Mouse (Mus musculus): ENCODE data around the gene Plk1. TPM values are rescaled to one million over a fixed set of nuclear protein-coding genes. Genes with fewer than 3 reads are reported as not detected.

Gene Plk1
- polyA plus RNA-seq, 1 experiment from 2014 or later, result 123 TPM

- H3K4me1 ChIP-seq (replicated peaks), result peaks cover 4% of the 10 kb centered on the region
- no peaks in the 10 kb centered on the region for H3K27me3 ChIP-seq
- H3K9me3 ChIP-seq (replicated peaks), result no peaks in the 10 kb centered on the region
- no peak overlapping the region for H3K4me3 ChIP-seq (replicated peaks)
- H3K9ac ChIP-seq, result no peak overlapping the region
- H3K36me3 ChIP-seq, result no peaks in the 10 kb centered on the region
- no peak overlapping the region for H3K27ac ChIP-seq
- no peak for DNase-seq
- H3K4me2 ChIP-seq, result no peak overlapping the region
- no peak for ATAC-seq (ENCODE audit: low read depth)
These were observed 34.7 kb downstream of the Plk1 start for GRCm38 (mm10) chr7:122193919-122194318.

- H3K9me3 ChIP-seq (replicated peaks), result no peaks in the 10 kb centered on the region
- no peak overlapping the region for H3K9ac ChIP-seq
- no peak for DNase-seq
- no peak overlapping the region for H3K4me2 ChIP-seq
- ATAC-seq (ENCODE audit: low read depth), result peak; percentile 55
- WGBS (ENCODE audit: insufficient replicate concordance), result 61% methylated on average over 9 of the region's 9 CpGs
- no peaks in the 10 kb centered on the region for H3K27me3 ChIP-seq
- H3K27ac ChIP-seq, result no peak overlapping the region
- no peaks in the 10 kb centered on the region for H3K36me3 ChIP-seq
- H3K4me1 ChIP-seq (replicated peaks), result peaks cover 8% of the 10 kb centered on the region
- no peak overlapping the region for H3K4me3 ChIP-seq (replicated peaks)
These were observed 37.5 kb downstream of the Plk1 start for GRCm38 (mm10) chr7:122196771-122197170.

- ATAC-seq (ENCODE audit: low read depth), result no peak
- Histone ChIP-seq H3K36me3 (no peaks in the 10 kb centered on the region), H3K9ac (no peak overlapping the region), H3K27ac (no peak overlapping the region), H3K4me3 (replicated peaks) (no peak overlapping the region), H3K27me3 (no peaks in the 10 kb centered on the region), H3K4me1 (replicated peaks) (peaks cover 8% of the 10 kb centered on the region), H3K9me3 (replicated peaks) (no peaks in the 10 kb centered on the region), H3K4me2 (no peak overlapping the region)
- 18% methylated on average over 4 of the region's 4 CpGs for WGBS (ENCODE audit: insufficient replicate concordance)
- peak; percentile 34 for DNase-seq
These were observed 38.1 kb downstream of the Plk1 start for GRCm38 (mm10) chr7:122197306-122197705.

GRCm38 (mm10) chr7:122199296-122199695, 40.1 kb downstream of the Plk1 start:
- ATAC-seq (ENCODE audit: low read depth), result 0 out of 2 replicates have a peak, but pooled peaks have one; percentile 29
- H3K36me3 ChIP-seq, result no peaks in the 10 kb centered on the region
- peak; percentile 8 for DNase-seq

GRCm38 (mm10) chr7:122203936-122204335, 44.7 kb downstream of the Plk1 start:
- no peak for ATAC-seq (ENCODE audit: low read depth)
- DNase-seq, result no peak
- Histone ChIP-seq H3K9me3 (replicated peaks) (no peaks in the 10 kb centered on the region), H3K9ac (no peak overlapping the region), H3K4me1 (replicated peaks) (peaks cover 4% of the 10 kb centered on the region), H3K4me3 (replicated peaks) (no peak overlapping the region), H3K27me3 (no peaks in the 10 kb centered on the region), H3K36me3 (no peaks in the 10 kb centered on the region), H3K4me2 (no peak overlapping the region), H3K27ac (no peak overlapping the region)
- 30% methylated on average over 2 of the region's 2 CpGs for WGBS (ENCODE audit: insufficient replicate concordance)

More at GRCm38 (mm10) chr7:122199296-122199695, 40.1 kb downstream of the Plk1 start:
- no peaks in the 10 kb centered on the region for H3K27me3 ChIP-seq
- 16% methylated on average over 5 of the region's 5 CpGs for WGBS (ENCODE audit: insufficient replicate concordance)
- no peak overlapping the region for H3K27ac ChIP-seq
- H3K4me3 ChIP-seq (replicated peaks), result no peak overlapping the region
- peaks cover 8% of the 10 kb centered on the region for H3K4me1 ChIP-seq (replicated peaks)
- no peak overlapping the region for H3K4me2 ChIP-seq
- H3K9me3 ChIP-seq (replicated peaks), result no peaks in the 10 kb centered on the region
- H3K9ac ChIP-seq, result no peak overlapping the region

GRCm38 (mm10) chr7:122206121-122206520, 46.9 kb downstream of the Plk1 start:
- ATAC-seq (ENCODE audit: low read depth) (no peak), DNase-seq (no peak)
- H3K27me3 ChIP-seq, result no peaks in the 10 kb centered on the region
- H3K4me1 ChIP-seq (replicated peaks), result no peaks in the 10 kb centered on the region
- H3K27ac ChIP-seq, result no peak overlapping the region
- no peaks in the 10 kb centered on the region for H3K36me3 ChIP-seq
- no peak overlapping the region for H3K4me2 ChIP-seq
- 48% methylated on average over 2 of the region's 2 CpGs for WGBS (ENCODE audit: insufficient replicate concordance)
- H3K9me3 ChIP-seq (replicated peaks), result no peaks in the 10 kb centered on the region
- no peak overlapping the region for H3K4me3 ChIP-seq (replicated peaks)
- H3K9ac ChIP-seq, result no peak overlapping the region

- Histone ChIP-seq H3K27ac (no peak overlapping the region), H3K36me3 (no peaks in the 10 kb centered on the region), H3K4me1 (replicated peaks) (no peaks in the 10 kb centered on the region), H3K9me3 (replicated peaks) (no peaks in the 10 kb centered on the region), H3K27me3 (no peaks in the 10 kb centered on the region), H3K9ac (no peak overlapping the region), H3K4me3 (replicated peaks) (no peak overlapping the region), H3K4me2 (no peak overlapping the region)
- 35% methylated on average over 7 of the region's 7 CpGs for WGBS (ENCODE audit: insufficient replicate concordance)
- ATAC-seq (ENCODE audit: low read depth) (no peak), DNase-seq (no peak)
These were observed 49.2 kb downstream of the Plk1 start for GRCm38 (mm10) chr7:122208276-122209021.

GRCm38 (mm10) chr7:122219315-122219801, 60.1 kb downstream of the Plk1 start, which contains the start of gene Chp2:
TSS of gene Chp2 (plus strand) at chr7:122219496.
- no peak within 1 kb of the TSS for H3K27ac ChIP-seq
- H3K4me1 ChIP-seq (replicated peaks), result peaks cover 4% of the 10 kb centered on the region; the same call in 1 of the 2 replicates
- DNase-seq, result no peak
- 19% methylated on average over 20 of the region's 20 CpGs for WGBS (ENCODE audit: insufficient replicate concordance)
- H3K36me3 ChIP-seq, result no peaks in the 10 kb centered on the region
- H3K27me3 ChIP-seq, result peaks cover 7% of the 10 kb centered on the region; the same call in 1 of the 2 replicates
- H3K9ac ChIP-seq, result no peak within 1 kb of the TSS
- ATAC-seq (ENCODE audit: low read depth), result 0 out of 2 replicates have a peak, but pooled peaks have one; percentile 29
- H3K9me3 ChIP-seq (replicated peaks), result 0 out of 2 replicates have a peak, but pooled peaks cover 4% of the 10 kb centered on the region
- peak within 1 kb of the TSS; percentile 4; the same call in 1 of the 2 replicates for H3K4me3 ChIP-seq (replicated peaks)
- H3K4me2 ChIP-seq, result peak within 1 kb of the TSS; percentile 46

Other genes starting within 250 kb of the Plk1 start
- gene Cog7, start 177.7 kb upstream of the Plk1 start, polyA plus RNA-seq (2015; fragmentation: Nextera tagmentation; extraction: Ambion mirVana), result 11.1 and 11.4 TPM in 2 replicates
- gene Gga2, start 138.2 kb upstream of the Plk1 start, polyA plus RNA-seq (2015; fragmentation: Nextera tagmentation; extraction: Ambion mirVana), result 39.7 and 41.9 TPM in 2 replicates
- 18.7 and 22.1 TPM in 2 replicates for gene Ubfd1, start 92.3 kb upstream of the Plk1 start, polyA plus RNA-seq (2015; fragmentation: Nextera tagmentation; extraction: Ambion mirVana)
- 8.3 TPM in 2 replicates for gene Ears2, start 92.2 kb upstream of the Plk1 start, polyA plus RNA-seq (2015; fragmentation: Nextera tagmentation; extraction: Ambion mirVana)
- 562 and 589 TPM in 2 replicates for gene Ndufab1, start 57.6 kb upstream of the Plk1 start, polyA plus RNA-seq (2015; fragmentation: Nextera tagmentation; extraction: Ambion mirVana)
- gene Palb2, start 26.5 kb upstream of the Plk1 start, polyA plus RNA-seq (2015; fragmentation: Nextera tagmentation; extraction: Ambion mirVana), result 13.5 and 16.0 TPM in 2 replicates
- 54.7 and 55.9 TPM in 2 replicates for gene Dctn5, start 26.4 kb upstream of the Plk1 start, polyA plus RNA-seq (2015; fragmentation: Nextera tagmentation; extraction: Ambion mirVana)
- not detected in 2 replicates for gene Ern2, start 26.8 kb downstream of the Plk1 start, polyA plus RNA-seq (2015; fragmentation: Nextera tagmentation; extraction: Ambion mirVana)
- 0.58 and 0.59 TPM in 2 replicates for gene Chp2, start 60.1 kb downstream of the Plk1 start, polyA plus RNA-seq (2015; fragmentation: Nextera tagmentation; extraction: Ambion mirVana)
- gene Prkcb, start 129.3 kb downstream of the Plk1 start, polyA plus RNA-seq (2015; fragmentation: Nextera tagmentation; extraction: Ambion mirVana), result 1.8 and 2.3 TPM in 2 replicates